Mouse (Mus musculus) c-Kit-positive CD71-positive TER-119-positive erythroid progenitor cells, embryonic 14.5 days (primary cell): ENCODE data around the gene Reg3a.
"Not testable (repeated sequence)": the region's sequence is repeated elsewhere in the genome, so short reads cannot be mapped to it uniquely, and the experiment has no call there.

Experiments used
- DNase-seq: peaks from one replicate; pipeline ENCODE4 v3.0.0-alpha.2; 2013; ENCODE audit warnings: low spot score

The Reg3a gene

GRCm38 (mm10) chr6:78380409-78380808 lies at the start of gene Reg3a:
Gene Reg3a, plus strand, starts transcription at chr6:78380709.
- no peak for DNase-seq

GRCm38 (mm10) chr6:78331919-78332569 lies 48.5 kb upstream of the Reg3a start:
- DNase-seq, result no peak

- no peak for DNase-seq
Observed at GRCm38 (mm10) chr6:78340296-78340695, 40.2 kb upstream of the Reg3a start.

- no peak for DNase-seq
Observed at GRCm38 (mm10) chr6:78341689-78342088, 38.8 kb upstream of the Reg3a start.

- DNase-seq, result no peak
Observed at GRCm38 (mm10) chr6:78361971-78362563, 18.4 kb upstream of the Reg3a start.

DNA sequence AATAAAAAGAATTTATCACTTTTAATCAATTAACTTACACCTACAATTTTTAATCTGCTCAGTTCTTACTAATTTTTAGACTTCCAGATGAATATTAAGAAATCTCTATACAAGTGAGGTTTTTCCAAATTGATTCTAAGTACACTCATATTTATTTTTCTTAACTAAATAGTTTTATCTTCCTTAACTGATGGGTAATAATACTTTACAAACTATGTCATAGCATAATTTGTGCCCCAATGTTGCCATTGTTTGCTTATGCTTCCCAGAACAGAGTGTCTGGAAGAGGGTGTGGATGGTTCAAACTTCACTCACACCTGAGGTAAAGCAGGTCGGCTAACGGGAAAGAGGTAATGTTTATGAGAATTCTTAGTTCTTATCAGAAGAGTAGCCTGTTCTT lies 10.2 kb upstream of the Reg3a start, which contains the start of gene Reg3b:
Gene Reg3b, plus strand, starts transcription at position 301 of the 400 bp plus-strand sequence.
- no peak for DNase-seq

GRCm38 (mm10) chr6:78378765-78379164 lies 1.7 kb upstream of the Reg3a start, which contains the start of gene Reg3d:
Gene Reg3d, minus strand, starts transcription at chr6:78378865.
- DNase-seq, result no peak

GRCm38 (mm10) chr6:78385609-78386008 lies 5.1 kb downstream of the Reg3a start:
- DNase-seq, result no peak

DNA sequence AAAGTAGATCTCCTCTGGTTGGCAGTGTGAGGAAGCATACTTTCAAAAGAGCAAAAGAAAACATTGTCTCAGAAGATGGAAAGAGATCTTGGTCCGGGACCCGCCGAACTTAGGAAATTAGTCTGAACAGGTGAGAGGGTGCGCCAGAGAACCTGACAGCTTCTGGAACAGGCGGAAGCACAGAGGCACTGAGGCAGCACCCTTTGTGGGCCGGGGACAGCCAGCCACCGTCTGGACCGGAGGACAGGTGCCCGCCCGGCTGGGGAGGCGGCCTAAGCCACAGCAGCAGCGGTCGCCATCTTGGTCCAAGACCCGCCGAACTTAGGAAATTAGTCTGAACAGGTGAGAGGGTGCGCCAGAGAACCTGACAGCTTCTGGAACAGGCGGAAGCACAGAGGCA lies 14.8 kb downstream of the Reg3a start, which contains the start of gene Reg2:
Gene Reg2, plus strand, starts transcription at position 301 of the 400 bp plus-strand sequence.
- not testable (repeated sequence) for DNase-seq

DNA sequence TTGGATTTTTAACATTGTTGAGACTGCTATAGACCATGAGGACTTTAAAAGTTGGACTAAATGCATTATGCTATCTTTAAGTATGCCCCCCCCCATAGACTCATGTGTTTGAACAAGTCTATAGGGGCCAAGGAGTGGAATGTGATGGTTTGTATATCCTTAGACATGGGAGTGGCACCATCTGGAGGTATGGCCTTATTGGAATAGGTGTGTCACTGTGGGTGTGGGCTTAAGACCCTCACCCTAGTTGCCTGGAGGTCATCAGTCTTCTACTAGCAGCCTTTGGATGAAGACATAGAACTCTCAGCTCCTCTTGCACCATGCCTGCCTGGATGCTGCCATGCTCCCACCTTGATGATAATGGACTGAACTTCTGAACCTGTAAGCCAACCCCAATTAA lies 41.9 kb downstream of the Reg3a start, which contains the start of gene Reg1:
Gene Reg1, plus strand, starts transcription at position 301 of the 400 bp plus-strand sequence.
- not testable (repeated sequence) for DNase-seq

GRCm38 (mm10) chr6:78425497-78425896 lies 45.0 kb downstream of the Reg3a start:
- no peak for DNase-seq
